Mouse (Mus musculus): Measurements from ENCODE around the gene Atxn1l. TPM values are rescaled to one million over a fixed set of nuclear protein-coding genes. Genes with fewer than 3 reads are reported as not detected.

Atxn1l gene
- total and polyA plus RNA-seq, 2 experiments from 2014 or later = 3.2 to 20.4 TPM

- H3K4me2 ChIP-seq (ENCODE audit: low read depth) = peak within 1 kb of the TSS; percentile 61
- peaks cover 28% of the 10 kb centered on the region for H3K36me3 ChIP-seq (ENCODE audit: insufficient read depth)
- DNase-seq (peak; percentile 98), ATAC-seq (peak; percentile 94)
- H3K4me3 ChIP-seq (ENCODE audit: low read depth, low read length) = peak within 1 kb of the TSS; percentile 62
- H3K4me1 ChIP-seq (ENCODE audit: insufficient read depth) = peaks cover 17% of the 10 kb centered on the region
- no peaks in the 10 kb centered on the region for H3K9me3 ChIP-seq (ENCODE audit: low read length)
- peak within 1 kb of the TSS; percentile 93 for H3K9ac ChIP-seq
- peak within 1 kb of the TSS; percentile 92 for H3K27ac ChIP-seq (ENCODE audit: low read depth, low read length)
- TF ChIP-seq CTCF (IDR thresholded peaks at IDR 0.05; ENCODE audit: low read depth) = no peak
- H3K27me3 ChIP-seq (ENCODE audit: insufficient read depth, low read length) = no peaks in the 10 kb centered on the region
- WGBS = 3% methylated on average over 90 of the region's 100 CpGs
Measured at GRCm38 (mm10) chr8:109705320-109706075, 32.0 kb downstream of the Atxn1l start, which contains the start of gene Zfp821. Gene Zfp821, plus strand, starts transcription at chr8:109705546.

- no peaks in the 10 kb centered on the region for H3K9me3 ChIP-seq (ENCODE audit: low read length)
- no peaks in the 10 kb centered on the region for H3K27me3 ChIP-seq (ENCODE audit: insufficient read depth, low read length)
- no peak for DNase-seq
- H3K4me3 ChIP-seq (ENCODE audit: low read depth, low read length) = peak overlapping the region; percentile 62
- no peak for TF ChIP-seq CTCF (IDR thresholded peaks at IDR 0.05; ENCODE audit: low read depth)
- peak overlapping the region; percentile 61 for H3K4me2 ChIP-seq (ENCODE audit: low read depth)
- peaks cover 20% of the 10 kb centered on the region for H3K36me3 ChIP-seq (ENCODE audit: insufficient read depth)
- peak overlapping the region; percentile 93; the same call in 1 of the 2 replicates for H3K9ac ChIP-seq
- peak overlapping the region; percentile 92 for H3K27ac ChIP-seq (ENCODE audit: low read depth, low read length)
- ATAC-seq = no peak; the same call in 1 of the 2 replicates
- 12% methylated on average over 24 of the region's 24 CpGs for WGBS
- peaks cover 17% of the 10 kb centered on the region for H3K4me1 ChIP-seq (ENCODE audit: insufficient read depth)
Measured at GRCm38 (mm10) chr8:109704565-109705319, 32.8 kb downstream of the Atxn1l start.

GRCm38 (mm10) chr8:109698477-109698876, 39.1 kb downstream of the Atxn1l start:
- DNase-seq (no peak), ATAC-seq (no peak)
- no peak for TF ChIP-seq CTCF (IDR thresholded peaks at IDR 0.05; ENCODE audit: low read depth)
- no peak overlapping the region for H3K27ac ChIP-seq (ENCODE audit: low read depth, low read length)
- no peaks in the 10 kb centered on the region for H3K36me3 ChIP-seq (ENCODE audit: insufficient read depth)
- no peaks in the 10 kb centered on the region for H3K9me3 ChIP-seq (ENCODE audit: low read length)
- no peaks in the 10 kb centered on the region for H3K4me1 ChIP-seq (ENCODE audit: insufficient read depth)
- H3K27me3 ChIP-seq (ENCODE audit: insufficient read depth, low read length) = no peaks in the 10 kb centered on the region
- no peak overlapping the region for H3K4me3 ChIP-seq (ENCODE audit: low read depth, low read length)
- no peak overlapping the region for H3K9ac ChIP-seq
- no peak overlapping the region for H3K4me2 ChIP-seq (ENCODE audit: low read depth)
- WGBS = 73% methylated on average over 3 of the region's 3 CpGs

- no peak overlapping the region for H3K27ac ChIP-seq (ENCODE audit: low read depth, low read length)
- no peak for ATAC-seq
- no peaks in the 10 kb centered on the region for H3K36me3 ChIP-seq (ENCODE audit: insufficient read depth)
- no peaks in the 10 kb centered on the region for H3K9me3 ChIP-seq (ENCODE audit: low read length)
- 61% methylated on average over 1 of the region's 1 CpGs for WGBS
- H3K4me2 ChIP-seq (ENCODE audit: low read depth) = no peak overlapping the region
- H3K27me3 ChIP-seq (ENCODE audit: insufficient read depth, low read length) = no peaks in the 10 kb centered on the region
- no peak for DNase-seq
- H3K9ac ChIP-seq = no peak overlapping the region
- no peak for TF ChIP-seq CTCF (IDR thresholded peaks at IDR 0.05; ENCODE audit: low read depth)
- H3K4me1 ChIP-seq (ENCODE audit: insufficient read depth) = no peaks in the 10 kb centered on the region
- H3K4me3 ChIP-seq (ENCODE audit: low read depth, low read length) = no peak overlapping the region
Measured at GRCm38 (mm10) chr8:109697754-109698153, 39.8 kb downstream of the Atxn1l start.

- ATAC-seq (no peak), DNase-seq (no peak)
- H3K4me1 ChIP-seq (ENCODE audit: insufficient read depth) = peaks cover 7% of the 10 kb centered on the region
- TF ChIP-seq CTCF (IDR thresholded peaks at IDR 0.05; ENCODE audit: low read depth) = no peak
- H3K27ac ChIP-seq (ENCODE audit: low read depth, low read length) = no peak overlapping the region
- H3K9ac ChIP-seq = no peak overlapping the region
- no peak overlapping the region for H3K4me3 ChIP-seq (ENCODE audit: low read depth, low read length)
- no peaks in the 10 kb centered on the region for H3K9me3 ChIP-seq (ENCODE audit: low read length)
- H3K36me3 ChIP-seq (ENCODE audit: insufficient read depth) = no peaks in the 10 kb centered on the region
- H3K4me2 ChIP-seq (ENCODE audit: low read depth) = peak overlapping the region; percentile 69; the same call in 1 of the 2 replicates
- WGBS = 56% methylated on average over 6 of the region's 6 CpGs
- no peaks in the 10 kb centered on the region for H3K27me3 ChIP-seq (ENCODE audit: insufficient read depth, low read length)
Measured at GRCm38 (mm10) chr8:109694154-109694553, 43.4 kb downstream of the Atxn1l start.

- WGBS = 2% methylated on average over 57 of the region's 57 CpGs
- peak; percentile 100 for DNase-seq
- Histone ChIP-seq H3K4me2 (ENCODE audit: low read depth) (peak within 1 kb of the TSS; percentile 69), H3K27me3 (ENCODE audit: insufficient read depth, low read length) (no peaks in the 10 kb centered on the region), H3K36me3 (ENCODE audit: insufficient read depth) (no peaks in the 10 kb centered on the region), H3K9ac (peak within 1 kb of the TSS; percentile 99), H3K9me3 (ENCODE audit: low read length) (no peaks in the 10 kb centered on the region), H3K4me1 (ENCODE audit: insufficient read depth) (peaks cover 7% of the 10 kb centered on the region), H3K4me3 (ENCODE audit: low read depth, low read length) (peak within 1 kb of the TSS; percentile 92), H3K27ac (ENCODE audit: low read depth, low read length) (peak within 1 kb of the TSS; percentile 81)
- peak; percentile 99 for ATAC-seq
- TF ChIP-seq CTCF (IDR thresholded peaks at IDR 0.05; ENCODE audit: low read depth) = no peak
Measured at GRCm38 (mm10) chr8:109693146-109693900, 44.2 kb downstream of the Atxn1l start, which contains the start of gene Ist1. Gene Ist1, minus strand, starts transcription at chr8:109693260.
